Mouse (Mus musculus): ENCODE results near the gene Runx3.

Runx3 gene

GRCm38 (mm10) chr4:135221632-135222407 is 101.4 kb downstream of the Runx3 start:
- no peak for DNase-seq (ENCODE audit: low spot score in 2 of 2)

GRCm38 (mm10) chr4:135223808-135224207 is 103.4 kb downstream of the Runx3 start:
- DNase-seq (ENCODE audit: low spot score in 2 of 2) = no peak

DNA sequence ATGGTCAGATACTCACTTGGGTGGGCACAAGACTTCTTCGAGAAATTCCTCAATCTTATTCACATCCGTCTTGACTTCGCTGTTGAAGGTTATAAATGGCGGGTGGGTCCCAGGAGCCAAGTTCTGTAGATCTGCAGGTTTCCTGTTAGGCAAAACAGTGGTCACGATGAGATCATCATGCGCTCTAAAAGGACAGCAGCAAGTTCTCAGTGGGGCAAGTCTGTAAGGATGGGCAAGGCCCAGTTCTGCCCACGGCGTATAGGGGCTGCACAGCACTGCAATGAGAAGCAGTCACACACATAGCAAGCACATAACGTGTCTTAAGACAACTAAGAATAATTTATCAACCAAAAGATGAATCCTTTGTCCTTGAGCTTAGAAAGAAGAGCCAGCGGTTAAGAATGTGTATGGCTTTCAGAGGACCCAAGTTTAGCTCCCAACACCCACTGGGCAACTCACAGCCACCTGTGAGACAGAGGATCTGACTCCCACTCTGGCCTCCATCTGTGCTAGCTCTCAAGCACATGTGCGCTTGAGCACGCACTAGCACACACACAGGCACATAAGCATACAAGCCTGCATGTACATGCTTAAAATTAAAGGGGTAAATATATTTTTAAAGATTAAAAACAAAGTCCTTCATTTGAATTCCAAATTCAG is 105.7 kb downstream of the Runx3 start:
- DNase-seq (ENCODE audit: low spot score in 2 of 2) = peak; percentile 69 to 70

All from spleen, postnatal 36 days (tissue).